Mouse (Mus musculus): Measurements from ENCODE around the gene Col6a6. TPM values are rescaled to one million over a fixed set of nuclear protein-coding genes. Genes with fewer than 3 reads are reported as not detected.

Col6a6 gene
- polyA plus RNA-seq, 1 experiment from 2014 or later = 0.13 TPM

DNA sequence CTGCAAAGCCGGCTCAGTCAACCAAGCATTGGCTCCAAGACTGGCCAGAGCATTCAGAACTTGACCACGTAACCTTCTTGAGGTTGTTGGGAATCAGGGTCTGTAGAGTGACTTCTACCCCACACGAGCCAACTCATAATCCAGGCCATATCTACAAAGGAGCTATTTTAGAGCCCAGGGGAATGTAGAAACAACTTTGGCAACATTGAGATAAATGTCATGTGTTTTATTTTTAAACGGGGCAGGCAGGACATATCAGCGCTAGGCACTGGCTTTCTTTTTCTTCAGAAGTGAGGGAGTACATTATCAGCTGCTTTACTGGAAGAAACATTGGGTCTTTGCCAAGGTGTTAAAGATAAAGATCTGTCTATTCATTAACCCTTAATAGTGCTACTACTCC lies 36.1 kb downstream of the Col6a6 start:
- WGBS = 47% methylated on average over 5 of the region's 5 CpGs
- DNase-seq (ENCODE audit: low spot score) = no peak
- Histone ChIP-seq H3K36me3 (no peaks in the 10 kb centered on the region), H3K27ac (no peak overlapping the region), H3K4me1 (peaks cover 21% of the 10 kb centered on the region), H3K9me3 (no peaks in the 10 kb centered on the region), H3K4me3 (no peak overlapping the region), H3K27me3 (ENCODE audit: insufficient read depth, poor library complexity, severe bottlenecking) (no peaks in the 10 kb centered on the region)

DNA sequence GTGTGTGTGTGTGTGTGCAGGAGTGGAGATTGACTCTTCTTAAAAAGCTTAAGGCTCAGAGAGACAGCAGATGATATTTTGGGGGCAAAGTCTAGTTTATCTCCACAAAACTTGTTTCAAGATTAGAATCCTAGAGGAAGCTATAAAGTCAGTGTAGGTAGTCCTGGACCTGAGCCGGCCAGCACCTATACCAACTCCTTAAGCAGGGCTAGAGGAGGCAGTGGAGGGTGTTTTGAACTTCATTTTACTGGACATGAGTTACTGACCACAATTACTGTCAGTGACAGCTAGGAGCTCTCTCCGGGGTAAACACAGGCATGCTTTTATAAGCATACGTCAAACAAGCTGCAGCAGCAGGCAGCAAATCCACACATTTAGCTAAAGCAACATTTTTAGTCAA lies 39.8 kb downstream of the Col6a6 start:
- Histone ChIP-seq H3K27ac (no peak overlapping the region), H3K9me3 (no peaks in the 10 kb centered on the region), H3K4me3 (no peak overlapping the region), H3K36me3 (no peaks in the 10 kb centered on the region), H3K4me1 (peaks cover 11% of the 10 kb centered on the region; the same call in 1 of the 2 replicates), H3K27me3 (ENCODE audit: insufficient read depth, poor library complexity, severe bottlenecking) (no peaks in the 10 kb centered on the region)
- no peak for DNase-seq (ENCODE audit: low spot score)
- WGBS = 66% methylated on average over 3 of the region's 3 CpGs

DNA sequence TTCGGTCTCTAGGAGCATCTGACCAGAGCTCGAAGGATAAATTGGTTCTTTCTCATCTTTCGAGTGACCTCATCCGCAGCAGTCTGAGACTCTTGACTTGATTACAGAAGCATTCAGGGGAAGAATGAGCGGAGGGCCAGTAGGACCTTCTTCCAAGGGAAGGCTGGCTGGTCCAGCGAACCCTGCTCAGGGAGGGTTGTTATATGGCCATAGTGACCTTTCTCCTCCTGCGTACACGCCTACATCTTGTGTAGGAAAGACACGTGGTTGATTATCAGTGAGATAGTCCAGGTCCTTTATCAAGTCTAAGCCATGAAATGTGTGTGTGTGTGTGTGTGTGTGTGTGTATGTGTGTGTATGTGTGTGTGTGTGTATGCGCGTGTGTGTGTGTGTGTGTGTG lies 40.2 kb downstream of the Col6a6 start:
- Histone ChIP-seq H3K27ac (no peak overlapping the region), H3K4me1 (peaks cover 11% of the 10 kb centered on the region; the same call in 1 of the 2 replicates), H3K9me3 (no peaks in the 10 kb centered on the region), H3K27me3 (ENCODE audit: insufficient read depth, poor library complexity, severe bottlenecking) (no peaks in the 10 kb centered on the region), H3K4me3 (no peak overlapping the region), H3K36me3 (no peaks in the 10 kb centered on the region)
- no peak for DNase-seq (ENCODE audit: low spot score)
- WGBS = 67% methylated on average over 11 of the region's 11 CpGs

DNA sequence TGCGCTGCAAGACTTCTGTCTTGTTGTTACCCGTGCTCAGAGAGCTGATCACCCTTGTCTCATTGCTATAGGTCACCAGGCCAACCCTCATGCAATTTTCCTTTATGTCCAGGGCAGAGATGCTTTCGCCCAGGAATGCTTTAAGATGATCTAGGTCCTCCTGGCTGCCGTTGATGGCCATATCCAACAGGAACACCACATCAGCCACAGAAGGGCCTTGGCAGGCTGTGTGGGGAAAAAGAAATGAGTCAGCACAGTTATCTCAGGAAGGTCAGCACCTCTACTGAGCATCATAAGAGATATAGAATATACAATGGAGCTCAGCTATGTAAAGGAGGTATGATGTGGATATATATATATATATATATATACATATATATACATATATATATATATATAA lies 43.9 kb downstream of the Col6a6 start:
- H3K27ac ChIP-seq = no peak overlapping the region
- H3K27me3 ChIP-seq (ENCODE audit: insufficient read depth, poor library complexity, severe bottlenecking) = no peaks in the 10 kb centered on the region
- H3K4me1 ChIP-seq = peaks cover 3% of the 10 kb centered on the region; the same call in 1 of the 2 replicates
- 82% methylated on average over 4 of the region's 4 CpGs for WGBS
- no peak for DNase-seq (ENCODE audit: low spot score)
- no peaks in the 10 kb centered on the region for H3K36me3 ChIP-seq
- H3K9me3 ChIP-seq = no peaks in the 10 kb centered on the region
- H3K4me3 ChIP-seq = no peak overlapping the region

DNA sequence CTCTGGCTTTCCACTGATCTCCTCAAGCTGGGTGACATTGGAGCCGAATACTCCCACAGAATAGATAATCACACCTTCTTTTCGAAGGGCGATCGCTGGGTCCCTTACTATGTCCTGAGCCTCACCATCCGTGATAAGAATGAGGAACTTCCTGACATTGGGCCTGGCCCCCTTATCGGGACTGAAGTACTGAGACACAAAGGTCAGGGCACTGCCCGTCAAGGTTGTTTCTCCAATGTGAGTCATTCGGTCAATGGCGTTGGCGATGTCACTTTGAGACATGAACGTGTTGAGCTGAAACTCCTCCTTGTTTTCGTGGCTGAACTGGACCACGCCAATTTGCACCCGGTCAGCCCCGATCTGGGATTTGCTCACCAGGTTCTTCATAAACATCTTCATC lies 47.3 kb downstream of the Col6a6 start:
- H3K36me3 ChIP-seq = no peaks in the 10 kb centered on the region
- H3K27me3 ChIP-seq (ENCODE audit: insufficient read depth, poor library complexity, severe bottlenecking) = no peaks in the 10 kb centered on the region
- no peak for DNase-seq (ENCODE audit: low spot score)
- H3K27ac ChIP-seq = no peak overlapping the region
- no peaks in the 10 kb centered on the region for H3K4me1 ChIP-seq
- WGBS = 79% methylated on average over 15 of the region's 15 CpGs
- H3K9me3 ChIP-seq = no peaks in the 10 kb centered on the region
- H3K4me3 ChIP-seq = no peak overlapping the region

DNA sequence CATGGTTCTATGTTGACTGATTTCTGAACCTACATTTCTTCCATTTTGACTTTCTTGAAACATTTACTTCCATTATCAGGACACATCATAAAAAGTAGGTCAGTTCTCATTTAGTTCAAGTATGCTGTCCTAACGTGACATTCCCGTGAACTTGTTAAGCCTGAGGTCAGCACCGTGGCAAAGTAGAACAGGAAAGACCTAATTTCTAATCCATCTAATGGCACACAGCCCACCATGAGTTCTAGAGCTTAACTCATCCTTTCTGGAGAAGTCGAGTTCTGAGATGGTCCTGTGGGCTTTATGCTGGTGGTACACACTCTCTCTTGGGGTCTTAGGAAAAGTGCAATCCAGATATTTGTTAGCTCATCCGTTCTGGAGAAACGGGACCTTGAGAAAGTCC lies 49.2 kb downstream of the Col6a6 start:
- no peaks in the 10 kb centered on the region for H3K9me3 ChIP-seq
- DNase-seq (ENCODE audit: low spot score) = no peak
- H3K27me3 ChIP-seq (ENCODE audit: insufficient read depth, poor library complexity, severe bottlenecking) = no peaks in the 10 kb centered on the region
- H3K36me3 ChIP-seq = no peaks in the 10 kb centered on the region
- no peak overlapping the region for H3K27ac ChIP-seq
- WGBS = 85% methylated on average over 6 of the region's 6 CpGs
- no peaks in the 10 kb centered on the region for H3K4me1 ChIP-seq
- no peak overlapping the region for H3K4me3 ChIP-seq

DNA sequence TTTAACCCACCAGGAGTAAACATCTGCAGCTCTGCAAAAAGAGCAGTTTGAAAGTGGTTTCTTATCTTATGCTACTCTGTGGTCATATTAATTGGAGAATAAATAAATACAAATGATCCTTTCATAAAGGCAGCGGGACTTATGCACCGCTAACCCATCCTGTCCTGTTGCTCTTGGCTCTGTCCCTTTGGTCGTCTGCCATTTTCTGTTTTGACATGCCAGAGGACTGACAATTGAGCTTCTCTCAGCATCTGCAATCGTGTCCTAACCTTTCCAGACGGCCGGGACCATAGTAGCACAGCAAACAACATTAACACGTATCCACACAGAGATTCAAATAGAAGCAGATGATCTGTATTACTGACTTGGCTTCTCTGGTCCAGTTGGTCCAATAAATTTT lies 53.1 kb downstream of the Col6a6 start:
- WGBS = 80% methylated on average over 7 of the region's 7 CpGs
- no peak overlapping the region for H3K27ac ChIP-seq
- H3K9me3 ChIP-seq = no peaks in the 10 kb centered on the region
- H3K4me1 ChIP-seq = peaks cover 10% of the 10 kb centered on the region
- no peak overlapping the region for H3K4me3 ChIP-seq
- no peaks in the 10 kb centered on the region for H3K27me3 ChIP-seq (ENCODE audit: insufficient read depth, poor library complexity, severe bottlenecking)
- DNase-seq (ENCODE audit: low spot score) = no peak
- no peaks in the 10 kb centered on the region for H3K36me3 ChIP-seq

DNA sequence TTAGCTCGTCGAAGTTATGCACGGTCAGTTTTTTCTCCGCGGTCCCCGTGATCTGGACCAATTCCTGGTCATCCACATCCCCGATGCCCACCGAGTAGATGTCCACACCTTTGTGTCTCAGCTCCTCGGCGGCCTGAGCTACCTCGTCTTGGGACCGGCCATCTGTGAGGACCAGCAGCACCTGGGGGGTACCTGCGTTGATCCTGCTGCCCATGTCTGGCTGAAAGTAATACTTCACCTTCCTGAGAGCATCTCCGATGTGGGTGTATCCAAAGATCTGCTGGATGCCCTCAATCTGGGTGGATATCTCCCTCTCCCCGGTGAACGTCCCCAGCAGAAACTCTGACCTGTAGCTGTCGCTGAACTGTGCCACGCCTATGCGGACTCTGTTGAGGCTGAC lies 53.6 kb downstream of the Col6a6 start:
- Histone ChIP-seq H3K27ac (no peak overlapping the region), H3K4me3 (no peak overlapping the region), H3K4me1 (peaks cover 11% of the 10 kb centered on the region), H3K27me3 (ENCODE audit: insufficient read depth, poor library complexity, severe bottlenecking) (no peaks in the 10 kb centered on the region), H3K9me3 (no peaks in the 10 kb centered on the region), H3K36me3 (no peaks in the 10 kb centered on the region)
- 92% methylated on average over 19 of the region's 19 CpGs for WGBS
- no peak for DNase-seq (ENCODE audit: low spot score)

DNA sequence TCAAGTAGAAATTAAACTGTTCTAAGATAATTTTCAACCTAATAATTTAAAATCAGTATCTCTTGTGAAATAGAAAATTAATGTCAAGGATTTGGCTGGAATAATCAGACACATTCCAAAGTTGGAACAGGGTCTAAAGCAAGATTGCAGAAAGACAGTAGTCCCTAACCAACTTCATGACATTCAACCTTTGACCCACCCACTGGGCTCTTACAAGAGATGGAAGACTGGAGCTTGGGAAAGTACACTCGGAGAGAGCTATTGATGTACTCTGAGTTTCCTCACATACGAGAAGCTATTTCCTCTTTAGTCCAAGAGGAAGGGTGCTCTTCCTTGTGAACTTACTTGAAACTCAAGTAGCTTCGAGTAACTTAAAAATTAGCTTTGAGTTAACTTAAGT lies 56.6 kb downstream of the Col6a6 start:
- Histone ChIP-seq H3K36me3 (no peaks in the 10 kb centered on the region), H3K27ac (no peak overlapping the region), H3K9me3 (no peaks in the 10 kb centered on the region), H3K4me1 (peaks cover 11% of the 10 kb centered on the region), H3K4me3 (no peak overlapping the region), H3K27me3 (ENCODE audit: insufficient read depth, poor library complexity, severe bottlenecking) (no peaks in the 10 kb centered on the region)
- DNase-seq (ENCODE audit: low spot score) = no peak
- WGBS = 75% methylated on average over 3 of the region's 3 CpGs

DNA sequence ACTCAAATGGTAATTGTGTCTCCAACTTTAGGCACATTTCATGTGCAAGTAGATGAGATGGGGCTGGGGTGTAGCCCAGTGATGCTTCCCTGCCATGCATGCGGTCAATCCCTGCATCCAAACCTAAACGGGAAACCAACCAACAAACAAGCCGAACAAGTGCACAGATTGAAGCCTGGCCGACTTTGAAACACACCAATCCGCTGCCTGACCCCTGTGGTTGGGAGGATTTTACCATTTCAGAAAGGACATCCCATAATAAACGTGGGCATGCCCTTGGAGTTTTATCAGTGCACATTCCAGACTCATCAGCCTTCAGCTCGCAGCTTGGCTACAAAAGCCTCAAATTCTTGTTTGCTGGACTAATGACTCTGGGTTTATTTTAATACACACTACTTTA lies 57.3 kb downstream of the Col6a6 start:
- 60% methylated on average over 7 of the region's 7 CpGs for whole genome bisulfite sequencing
- Histone ChIP-seq H3K27me3 (ENCODE audit: insufficient read depth, poor library complexity, severe bottlenecking) (no peaks in the 10 kb centered on the region), H3K4me3 (no peak overlapping the region), H3K9me3 (no peaks in the 10 kb centered on the region), H3K4me1 (peaks cover 11% of the 10 kb centered on the region), H3K36me3 (no peaks in the 10 kb centered on the region), H3K27ac (no peak overlapping the region)
- DNase-seq (ENCODE audit: low spot score) = no peak

DNA sequence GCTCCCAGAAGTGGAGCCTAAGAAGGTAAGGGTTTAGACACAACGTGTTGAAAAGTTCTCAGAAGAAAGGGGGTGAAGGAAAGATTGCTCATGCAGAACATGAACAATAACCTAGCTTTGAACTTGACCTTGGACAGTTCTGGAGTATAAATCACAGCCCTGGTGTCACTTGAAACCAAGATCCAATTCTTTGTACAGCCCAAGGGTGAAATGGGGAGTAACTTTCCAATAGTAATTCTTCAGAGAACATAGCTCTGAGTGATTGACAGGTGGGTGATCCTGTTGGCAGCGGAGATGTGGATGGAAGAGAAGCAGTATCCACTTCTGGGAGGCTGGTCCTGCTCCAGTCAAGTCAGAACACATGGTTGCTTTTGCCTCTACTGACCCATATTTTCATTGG lies 62.1 kb downstream of the Col6a6 start:
- peaks cover 11% of the 10 kb centered on the region for H3K4me1 ChIP-seq
- H3K36me3 ChIP-seq = no peaks in the 10 kb centered on the region
- DNase-seq (ENCODE audit: low spot score) = no peak
- H3K27me3 ChIP-seq (ENCODE audit: insufficient read depth, poor library complexity, severe bottlenecking) = no peaks in the 10 kb centered on the region
- no peaks in the 10 kb centered on the region for H3K9me3 ChIP-seq
- 72% methylated on average over 2 of the region's 2 CpGs for WGBS
- no peak overlapping the region for H3K27ac ChIP-seq
- H3K4me3 ChIP-seq = no peak overlapping the region

DNA sequence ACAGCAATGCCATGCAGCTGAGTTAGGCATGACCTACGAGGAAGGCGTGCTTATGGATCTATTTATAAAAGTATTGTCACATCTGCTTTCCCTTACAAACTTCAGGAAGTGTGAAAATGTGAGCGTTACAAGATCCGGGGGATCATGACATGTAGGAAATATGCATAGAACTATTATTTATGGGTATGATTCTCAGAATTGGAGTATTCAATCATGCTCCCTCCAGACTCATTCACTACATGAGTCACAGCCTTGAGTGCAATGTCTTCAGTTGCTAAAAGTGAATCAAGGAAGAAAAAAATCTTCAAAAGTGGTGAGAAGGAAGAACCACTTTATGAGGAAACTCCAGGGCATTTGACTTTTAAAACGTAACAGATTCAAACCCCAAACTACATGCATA lies 63.3 kb downstream of the Col6a6 start:
- no peak for DNase-seq (ENCODE audit: low spot score)
- H3K4me3 ChIP-seq = no peak overlapping the region
- no peak overlapping the region for H3K27ac ChIP-seq
- no peaks in the 10 kb centered on the region for H3K27me3 ChIP-seq (ENCODE audit: insufficient read depth, poor library complexity, severe bottlenecking)
- 79% methylated on average over 5 of the region's 5 CpGs for WGBS
- no peaks in the 10 kb centered on the region; the same call in 1 of the 2 replicates for H3K4me1 ChIP-seq
- no peaks in the 10 kb centered on the region for H3K36me3 ChIP-seq
- H3K9me3 ChIP-seq = no peaks in the 10 kb centered on the region

DNA sequence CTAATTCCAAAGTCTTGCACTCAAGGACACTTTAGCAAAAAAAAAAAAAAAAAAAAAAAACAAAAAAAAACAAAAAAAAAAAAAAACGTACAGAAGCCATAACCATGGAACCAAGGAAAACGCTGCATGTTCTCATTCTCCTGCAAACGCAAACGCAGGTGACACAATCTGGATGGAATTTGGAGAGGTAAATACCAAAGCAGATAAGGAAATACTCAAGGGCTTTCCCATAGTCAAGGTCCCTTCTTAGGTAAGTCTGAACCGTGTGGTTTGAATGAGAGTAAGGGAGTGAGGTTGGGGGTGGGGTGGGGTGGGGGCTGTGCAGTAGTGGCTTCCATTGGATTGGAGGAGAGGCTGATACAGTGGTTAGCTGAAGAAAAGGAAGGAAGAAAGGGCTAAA lies 63.8 kb downstream of the Col6a6 start:
- Histone ChIP-seq H3K36me3 (no peaks in the 10 kb centered on the region), H3K4me1 (no peaks in the 10 kb centered on the region; the same call in 1 of the 2 replicates), H3K4me3 (no peak overlapping the region), H3K9me3 (no peaks in the 10 kb centered on the region), H3K27ac (no peak overlapping the region), H3K27me3 (ENCODE audit: insufficient read depth, poor library complexity, severe bottlenecking) (no peaks in the 10 kb centered on the region)
- WGBS = 57% methylated on average over 5 of the region's 5 CpGs
- DNase-seq (ENCODE audit: low spot score) = no peak

DNA sequence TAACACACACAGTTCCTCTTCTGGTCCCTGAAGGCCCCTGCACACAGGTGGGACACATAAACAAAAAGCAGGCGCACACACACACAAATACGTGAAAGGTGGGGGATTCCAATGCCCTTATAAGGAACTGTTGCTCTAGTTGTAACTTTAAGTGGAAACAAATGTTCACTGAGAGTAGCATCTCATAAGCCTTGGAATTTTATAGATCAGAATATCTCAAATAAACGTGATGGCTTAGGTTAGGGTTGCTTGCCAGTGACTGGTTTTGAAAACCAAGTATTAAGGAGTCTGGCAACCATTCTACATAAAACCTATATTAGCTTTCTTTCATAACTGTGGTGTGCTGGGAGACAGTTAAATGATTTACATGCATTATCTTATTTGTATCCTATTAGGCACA lies 64.3 kb downstream of the Col6a6 start:
- no peaks in the 10 kb centered on the region for H3K9me3 ChIP-seq
- no peak overlapping the region for H3K4me3 ChIP-seq
- no peaks in the 10 kb centered on the region; the same call in 1 of the 2 replicates for H3K4me1 ChIP-seq
- H3K27ac ChIP-seq = no peak overlapping the region
- WGBS = 83% methylated on average over 3 of the region's 3 CpGs
- no peak for DNase-seq (ENCODE audit: low spot score)
- no peaks in the 10 kb centered on the region for H3K36me3 ChIP-seq
- H3K27me3 ChIP-seq (ENCODE audit: insufficient read depth, poor library complexity, severe bottlenecking) = no peaks in the 10 kb centered on the region

Measured in heart, embryonic 10.5 days (tissue).